Mouse (Mus musculus) T-cell, adult 66 days (primary cell): ENCODE results near the gene Ncoa7. TPM values are rescaled to one million over a fixed set of nuclear protein-coding genes. Genes with fewer than 3 reads are reported as not detected.

Experiments
- total RNA-seq, 2 experiments: library from RNA; stranded (reverse); gene quantifications; 3 replicates in 1 of 2; 4 replicates in 1 of 2; pipeline ENCODE4 v1.2.4; 2023

Gene Ncoa7
- total RNA-seq: 10 to 100 TPM; 20.5 to 24.8 TPM

GRCm38 (mm10) chr10:30802681-30803586, at the start of gene Ncoa7:
TSS of gene Ncoa7 (minus strand) at chr10:30803326.

GRCm38 (mm10) chr10:30842643-30843437, 39.7 kb upstream of the Ncoa7 start, which contains the start of gene Hey2:
TSS of gene Hey2 (minus strand) at chr10:30842801.

GRCm38 (mm10) chr10:30629513-30629912, 173.6 kb downstream of the Ncoa7 start, which contains the start of gene Hint3:
TSS of gene Hint3 (minus strand) at chr10:30629632.

GRCm38 (mm10) chr10:30600542-30600966, 202.6 kb downstream of the Ncoa7 start, which contains the start of gene Trmt11:
TSS of gene Trmt11 (minus strand) at chr10:30600749.

Other genes with a start within 250 kb of the Ncoa7 start
- gene Trmt11, start 202.6 kb downstream of the Ncoa7 start, total RNA-seq: 10 to 100 TPM; 19.2 to 20.4 TPM
- gene Hint3, start 173.7 kb downstream of the Ncoa7 start, total RNA-seq: 10 to 100 TPM; 21.3 to 31.2 TPM
- not detected for gene Hey2, start 39.5 kb upstream of the Ncoa7 start, total RNA-seq